Mouse (Mus musculus) cerebellum, postnatal 25 days (tissue): ENCODE measurements at regions not wholly inside any gene's neighbourhood (a gene's known extent, or its start where the extent isn't known, plus 50 kb on each side); places are given as distances from the start of the nearest gene placed in this dataset.

ENCODE experiments used
- DNase-seq, 2 experiments: peaks; one replicate each; pipeline ENCODE4 v3.0.0; 2021; ENCODE audit warnings: mixed read lengths in 2 of 2

DNA sequence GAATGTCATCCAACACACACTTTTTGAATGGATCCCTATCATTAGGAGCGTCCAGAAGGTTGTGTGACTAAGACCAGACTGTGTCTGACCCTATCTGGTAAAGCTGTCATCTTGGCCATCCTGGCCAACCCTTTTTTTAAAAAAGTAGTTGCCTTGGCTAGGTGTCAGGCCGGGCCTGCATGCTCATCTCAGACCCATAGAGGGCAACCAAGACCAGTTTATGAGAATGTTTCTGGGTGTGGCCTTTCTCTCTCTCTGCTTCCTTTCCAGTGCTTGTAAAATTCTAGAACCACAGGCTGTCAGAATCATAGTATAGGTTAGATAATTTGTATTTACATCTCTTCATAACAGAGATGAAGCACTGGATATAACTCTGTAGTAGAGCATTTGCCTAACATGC, 62.8 kb upstream of the Las1l start:
- peak; percentile 39 to 66 for DNase-seq

DNA sequence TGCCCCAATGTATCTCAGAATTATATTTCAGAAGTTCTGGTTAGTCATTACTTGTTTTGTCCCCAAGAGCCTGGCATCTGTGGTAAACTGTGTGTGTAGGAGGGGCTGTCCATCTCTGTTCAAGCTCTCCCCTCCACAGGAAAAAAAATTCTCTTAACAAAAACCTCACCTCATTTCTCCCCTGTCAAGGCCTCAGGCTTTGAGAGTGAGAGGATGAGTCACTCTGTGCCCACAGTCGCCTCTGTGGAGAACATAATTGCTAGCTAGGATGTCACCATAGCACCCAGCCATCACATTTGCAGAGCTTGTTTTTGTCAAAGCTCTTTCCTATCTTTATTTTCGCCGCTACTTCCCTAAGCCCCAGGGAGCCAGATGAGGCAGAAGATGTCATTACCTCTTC, 63.6 kb upstream of the Las1l start:
- DNase-seq = no peak

DNA sequence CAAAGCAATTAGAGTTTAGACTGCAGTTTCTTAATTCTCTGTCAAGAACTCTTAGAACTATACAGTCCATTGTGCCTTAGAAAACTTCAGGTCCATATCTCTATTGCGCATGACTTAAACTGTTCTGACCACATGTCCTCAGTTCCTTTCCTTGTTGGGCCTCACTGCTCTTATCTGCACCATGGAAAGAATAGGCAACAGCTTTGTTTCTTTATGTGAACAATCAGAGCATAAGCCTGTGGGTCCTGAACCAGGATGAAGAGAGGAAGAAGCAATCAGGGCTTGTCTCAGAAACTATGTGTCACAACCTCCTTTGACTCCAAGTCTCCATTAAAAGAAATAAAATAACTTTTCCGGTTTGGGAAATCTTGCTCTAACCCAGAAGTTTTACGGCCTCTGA, 68.6 kb upstream of the Las1l start:
- no peak for DNase-seq

DNA sequence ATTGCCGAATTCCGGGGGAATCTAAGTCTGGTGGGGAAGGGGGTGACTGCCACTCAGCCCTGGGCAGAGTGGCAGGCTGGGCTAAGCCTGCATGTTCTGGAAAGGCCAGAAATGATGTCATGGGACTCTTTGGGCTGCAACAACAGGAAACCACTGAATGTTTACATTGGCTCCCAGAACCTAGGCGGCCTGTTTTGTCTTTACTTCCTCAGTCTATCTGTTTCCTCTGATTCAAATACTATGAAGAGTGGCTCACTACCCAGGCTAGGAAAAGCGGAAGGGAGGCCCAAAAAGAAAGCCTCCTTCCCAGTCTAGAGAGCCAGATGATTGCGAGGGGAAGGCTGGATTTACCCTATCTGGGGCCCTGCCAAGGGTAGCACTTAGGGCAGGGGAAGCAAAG, 69.1 kb upstream of the Las1l start:
- DNase-seq = no peak

DNA sequence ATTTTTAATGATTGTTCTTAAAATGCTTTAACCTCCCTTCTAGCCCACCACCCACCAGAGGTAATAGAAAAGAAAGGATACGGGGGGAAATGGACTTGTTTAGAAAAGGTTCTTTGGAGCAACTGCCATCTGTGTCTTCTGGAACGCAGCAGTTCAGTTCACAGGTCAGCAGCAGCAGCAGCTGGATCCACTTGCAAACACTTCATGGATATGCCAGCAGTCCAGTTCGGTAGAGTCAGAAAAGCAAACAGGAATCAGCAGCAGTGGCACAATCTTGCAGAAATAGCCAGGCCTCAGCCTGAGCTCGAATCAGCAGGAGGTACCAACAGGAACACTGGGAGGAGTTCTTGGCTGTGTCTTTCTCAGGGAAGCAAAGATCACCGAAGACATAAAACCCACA, 64.3 kb upstream of the Msn start:
- no peak for DNase-seq

DNA sequence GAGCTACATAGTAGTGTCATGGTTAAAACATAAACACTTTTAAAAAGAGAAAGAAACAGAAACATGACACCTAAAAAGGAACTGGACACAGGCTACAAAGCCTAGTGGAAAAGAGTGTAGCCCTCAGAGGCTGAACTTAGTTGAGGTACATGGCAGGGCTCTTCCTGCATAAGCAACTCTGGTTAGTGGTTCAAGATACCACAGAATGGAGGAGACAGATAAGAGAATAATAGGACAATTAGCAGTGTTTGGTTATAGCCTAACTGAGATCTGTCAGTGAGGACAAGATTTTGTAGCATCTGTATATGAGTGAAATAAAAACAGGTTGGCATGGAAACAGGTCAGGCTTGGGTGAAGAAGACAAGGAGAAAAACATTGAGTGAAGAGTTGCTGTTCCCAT, 60.5 kb upstream of the Msn start:
- DNase-seq = no peak

DNA sequence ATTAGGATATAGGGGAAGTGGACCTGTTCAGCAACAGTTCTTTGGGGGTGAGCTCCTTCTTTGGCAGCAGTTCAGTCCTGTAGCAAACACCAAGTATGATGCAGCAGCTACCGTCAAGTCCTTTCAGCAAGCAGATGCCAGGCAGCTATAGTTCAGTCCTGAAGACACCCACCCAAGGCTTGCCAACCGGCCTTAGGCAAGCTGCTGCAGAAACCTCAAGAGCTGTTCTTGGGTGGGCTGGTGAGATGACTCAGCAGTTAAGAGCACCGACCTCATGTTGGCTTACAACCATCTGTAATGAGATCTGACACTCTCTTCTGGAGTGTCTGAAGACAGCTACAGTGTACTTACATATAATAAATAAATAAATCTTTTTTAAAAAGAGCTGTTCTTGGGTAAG, 53.6 kb upstream of the Msn start:
- DNase-seq = no peak
